Mouse (Mus musculus) small intestine, adult 2 months (tissue): Measurements from ENCODE around the gene Etfrf1. TPM values are rescaled to one million over a fixed set of nuclear protein-coding genes. Genes with fewer than 3 reads are reported as not detected.
A peak's percentile ranks its signal among the peaks of the same experiment; 100 is the strongest.

Experiments used
- H3K27ac ChIP-seq: fragments of 200-500 bp; 2 replicates; pipeline ENCODE4 v1.5.1; 2012; ENCODE audit warnings: low read depth, low read length, control low read depth, inconsistent platforms; ENCODE audit not compliant: insufficient read depth
- H3K27me3 ChIP-seq: fragments of 200-500 bp; 2 replicates; pipeline ENCODE4 v1.6.1; 2012; ENCODE audit warnings: mild to moderate bottlenecking, moderate library complexity, low read length, inconsistent platforms; ENCODE audit not compliant: control insufficient read depth, insufficient read depth
- H3K36me3 ChIP-seq: fragments of 200-500 bp; 2 replicates; pipeline ENCODE4 v1.6.1; 2012; ENCODE audit warnings: mild to moderate bottlenecking, low read length, control low read depth, inconsistent platforms; ENCODE audit not compliant: control insufficient read depth, insufficient read depth
- H3K4me1 ChIP-seq: fragments of 200-500 bp; 2 replicates; pipeline ENCODE4 v1.6.1; 2012; ENCODE audit warnings: low read length, inconsistent platforms, mixed read lengths; ENCODE audit not compliant: control insufficient read depth, insufficient read depth, insufficient read length
- H3K4me3 ChIP-seq: fragments of 200-500 bp; 2 replicates; pipeline ENCODE4 v1.5.1; 2012; ENCODE audit warnings: low read depth, mild to moderate bottlenecking, control low read depth, inconsistent platforms, low read length, moderate library complexity
- CTCF ChIP-seq: fragments of 200-500 bp; IDR thresholded peaks from 2 replicates; pipeline ENCODE4 v1.5.1; 2012; ENCODE audit warnings: low read depth, mild to moderate bottlenecking, control low read depth, inconsistent platforms, low read length, moderate library complexity, mixed read lengths; ENCODE audit not compliant: insufficient replicate concordance, insufficient read length; ENCODE audit errors: extremely low read depth
- POLR2A ChIP-seq: fragments of 200-500 bp; IDR thresholded peaks from 2 replicates; pipeline ENCODE4 v1.6.1; 2012; ENCODE audit warnings: low read depth, mild to moderate bottlenecking, control low read depth, inconsistent platforms, low read length, moderate library complexity
- WGBS: fragments of 180-500 bp; shearing (Covaris S2); methylation state at CpG from one replicate; pipeline ENCODE4 v1.1.7; 2018; 5-methylcytosine and 5-hydroxymethylcytosine counted together
- polyA plus RNA-seq: library from polyadenylated mRNA; depleted of rRNA; stranded (reverse); fragments of >200 nt; gene quantifications from 2 replicates; pipeline ENCODE4 v1.2.3, GENCODE M21; 2012

The Etfrf1 gene
- polyA plus RNA-seq, 1 experiment, result 0.79 TPM

DNA sequence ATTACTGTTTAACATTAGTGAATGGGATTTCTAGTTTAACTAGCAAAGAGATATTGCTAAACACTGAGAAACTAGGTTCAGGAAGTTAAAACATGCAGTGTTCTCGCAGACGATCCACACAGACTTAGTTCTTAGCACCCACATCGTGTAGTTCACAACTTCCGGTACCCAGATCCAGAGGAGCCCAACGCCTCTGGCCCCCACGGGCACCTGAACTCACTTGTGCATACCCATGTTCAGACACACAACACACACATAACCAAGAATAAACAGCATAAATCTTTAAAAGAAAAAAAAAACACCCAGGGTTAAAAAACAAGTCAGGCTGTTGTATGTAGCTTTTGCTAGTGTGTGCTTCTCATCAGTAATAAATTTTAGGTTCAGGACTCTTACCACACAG, 6.5 kb upstream of the Etfrf1 start:
- no peaks in the 10 kb centered on the region for H3K4me1 ChIP-seq
- WGBS, result 81% methylated on average over 6 of the region's 6 CpGs

DNA sequence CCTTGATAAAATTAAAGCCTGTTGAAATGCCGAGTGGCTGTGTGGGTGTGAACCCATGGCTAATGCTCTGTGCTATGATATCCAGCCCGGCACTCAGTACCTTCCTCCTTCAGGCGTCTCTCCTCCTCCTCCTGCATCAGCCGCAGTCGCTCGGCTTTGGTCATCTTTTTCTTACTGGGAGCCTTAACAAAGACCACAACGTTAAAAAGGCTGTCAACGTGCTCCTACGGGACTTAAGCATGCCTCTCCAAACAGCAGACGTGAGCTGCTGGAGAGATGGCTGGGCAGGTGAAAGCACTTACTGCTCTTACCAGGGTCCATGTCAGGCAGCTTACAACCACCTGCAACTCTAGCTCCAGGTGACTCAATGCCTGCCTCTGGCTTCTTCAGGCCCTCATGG, 5.8 kb upstream of the Etfrf1 start:
- no peak for TF ChIP-seq POLR2A
- TF ChIP-seq CTCF, result no peak
- no peak overlapping the region for H3K4me3 ChIP-seq
- no peak overlapping the region for H3K27ac ChIP-seq
- H3K27me3 ChIP-seq, result no peaks in the 10 kb centered on the region
- no peaks in the 10 kb centered on the region for H3K36me3 ChIP-seq
- no peaks in the 10 kb centered on the region for H3K4me1 ChIP-seq
- 81% methylated on average over 10 of the region's 10 CpGs for WGBS

More for the DNA sequence above, 6.5 kb upstream of the Etfrf1 start:
- Histone ChIP-seq H3K4me3 (no peak overlapping the region), H3K27ac (no peak overlapping the region), H3K27me3 (no peaks in the 10 kb centered on the region), H3K36me3 (no peaks in the 10 kb centered on the region)
- TF ChIP-seq POLR2A (no peak), CTCF (no peak)

DNA sequence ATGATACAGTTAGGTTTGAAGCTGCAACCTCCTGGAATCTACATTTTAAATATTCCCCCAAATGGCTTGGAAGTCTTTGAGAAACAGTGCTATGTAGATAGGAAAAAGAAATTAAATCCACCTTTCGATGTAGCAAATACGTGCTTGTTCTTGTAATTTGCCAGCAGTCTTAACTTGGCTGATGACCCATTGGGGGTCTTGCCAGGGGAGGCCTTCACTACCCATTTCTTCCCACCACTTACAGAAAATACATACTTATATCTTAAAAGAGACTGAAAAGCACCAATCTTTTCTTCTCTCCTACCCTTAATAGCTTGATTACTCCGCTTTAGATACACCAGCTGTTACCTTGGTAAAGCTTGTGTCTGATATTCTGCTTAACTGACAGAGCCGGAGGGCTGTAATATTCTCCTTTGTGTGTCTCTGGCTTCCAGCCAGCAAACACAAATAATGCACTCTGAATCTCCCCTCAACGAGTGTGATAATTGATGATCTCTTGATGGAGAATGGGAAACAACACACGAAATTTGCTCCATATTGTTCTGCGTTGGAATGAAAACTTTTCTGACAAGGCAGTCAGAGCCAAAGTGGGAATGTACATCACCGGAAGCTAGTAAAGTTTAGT, 766 bp upstream of the Etfrf1 start:
- TF ChIP-seq POLR2A, result no peak
- no peak for TF ChIP-seq CTCF
- 0 out of 2 replicates have a peak, but pooled peaks cover 3% of the 10 kb centered on the region for H3K36me3 ChIP-seq
- 25% methylated on average over 8 of the region's 8 CpGs for whole genome bisulfite sequencing
- no peak overlapping the region; the same call in 1 of the 2 replicates for H3K27ac ChIP-seq
- peaks cover 3% of the 10 kb centered on the region; the same call in 1 of the 2 replicates for H3K4me1 ChIP-seq
- no peaks in the 10 kb centered on the region for H3K27me3 ChIP-seq
- peak overlapping the region; percentile 63 for H3K4me3 ChIP-seq

DNA sequence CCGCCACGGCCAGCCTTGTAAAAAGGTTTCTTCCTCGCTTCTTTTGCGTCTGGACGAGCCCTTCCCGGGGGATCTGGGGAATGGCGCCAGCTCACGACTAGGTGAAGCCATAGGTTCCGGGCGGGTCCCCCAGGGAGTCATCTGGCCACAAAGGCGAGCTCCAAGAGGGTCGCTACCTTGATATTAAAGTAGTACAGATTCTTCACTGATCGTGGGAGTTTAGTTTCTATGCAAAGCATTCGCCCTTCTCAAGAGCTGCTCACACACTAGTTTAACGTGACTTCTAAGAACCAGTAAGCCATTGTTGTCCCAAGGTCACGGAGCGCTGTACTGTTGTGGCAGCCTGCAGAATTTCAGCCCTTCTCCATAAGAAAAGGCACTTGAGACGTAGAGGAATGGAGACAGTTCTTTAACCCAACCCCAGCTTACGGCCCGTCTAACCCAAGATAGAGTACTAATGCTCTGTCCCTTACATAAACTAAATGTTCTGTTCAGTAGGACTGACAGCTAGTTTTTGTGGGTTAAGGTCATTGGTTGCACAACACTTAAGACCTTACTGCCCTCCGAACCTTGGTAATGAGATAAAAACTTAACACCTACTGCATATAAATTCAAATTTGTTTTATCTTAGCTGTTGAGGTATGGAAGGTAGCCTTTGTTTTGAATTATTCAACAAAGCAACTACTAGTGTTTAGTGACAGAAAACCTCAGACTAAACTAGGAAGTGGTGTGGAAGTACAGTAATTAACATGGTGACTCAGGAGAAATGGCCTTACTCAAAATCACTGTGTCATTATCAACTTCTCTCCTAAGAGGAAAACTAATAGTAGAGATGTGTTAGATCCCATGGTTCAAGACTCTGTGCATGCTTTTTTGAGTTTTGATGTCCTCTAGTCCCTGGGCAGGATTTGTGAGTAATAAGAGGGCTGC, 707 bp downstream of the Etfrf1 start:
- Histone ChIP-seq H3K36me3 (peaks cover 10% of the 10 kb centered on the region), H3K4me3 (peak overlapping the region; percentile 77), H3K4me1 (peaks cover 3% of the 10 kb centered on the region; the same call in 1 of the 2 replicates), H3K27ac (peak overlapping the region; percentile 82), H3K27me3 (no peaks in the 10 kb centered on the region)
- no peak for TF ChIP-seq CTCF
- no peak for TF ChIP-seq POLR2A
- under 1% methylated on average over 21 of the region's 21 CpGs for WGBS

DNA sequence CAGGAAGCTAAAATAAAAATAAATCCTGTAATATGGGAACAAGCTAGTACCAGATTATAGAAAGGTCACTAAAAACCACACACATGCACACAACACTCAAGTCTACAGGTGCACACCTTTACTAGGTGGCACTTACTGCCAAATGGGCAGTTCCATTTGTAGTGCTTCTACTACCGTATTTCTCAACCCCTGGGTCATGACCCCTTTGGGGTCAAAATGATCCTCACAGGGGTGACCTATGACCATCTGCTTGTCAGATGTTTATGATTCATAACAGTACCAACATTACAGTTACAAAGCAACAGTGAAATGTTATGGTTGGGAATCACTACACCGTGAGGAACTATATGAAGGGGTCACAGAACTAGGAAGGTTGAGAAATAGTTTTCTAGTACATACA, 3.0 kb downstream of the Etfrf1 start:
- 88% methylated on average over 2 of the region's 2 CpGs for WGBS
- TF ChIP-seq CTCF (no peak), POLR2A (no peak)
- Histone ChIP-seq H3K36me3 (peaks cover 20% of the 10 kb centered on the region), H3K4me1 (peaks cover 3% of the 10 kb centered on the region; the same call in 1 of the 2 replicates), H3K4me3 (no peak overlapping the region), H3K27ac (no peak overlapping the region), H3K27me3 (no peaks in the 10 kb centered on the region)

DNA sequence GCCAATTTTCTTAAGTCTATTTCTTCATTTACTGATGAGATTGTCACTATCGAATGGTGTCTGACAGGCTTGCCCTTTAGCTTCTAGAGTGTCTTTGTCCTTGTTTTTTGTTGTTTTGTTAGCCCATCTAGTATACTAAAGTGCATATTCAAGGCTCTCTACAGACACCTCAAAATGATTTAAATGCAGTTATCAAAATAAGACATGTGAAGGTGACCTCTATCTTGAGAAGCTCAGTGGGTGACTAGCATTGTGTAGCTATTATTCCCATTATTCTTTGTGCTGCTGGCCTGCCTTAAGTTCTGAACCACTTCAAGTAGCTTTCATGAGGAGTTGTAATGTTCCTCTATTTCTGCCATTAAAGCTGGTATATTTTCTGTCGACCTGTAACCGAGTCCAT, 4.9 kb downstream of the Etfrf1 start:
- Histone ChIP-seq H3K36me3 (peaks cover 29% of the 10 kb centered on the region), H3K27me3 (no peaks in the 10 kb centered on the region), H3K4me3 (no peak overlapping the region), H3K4me1 (peaks cover 3% of the 10 kb centered on the region; the same call in 1 of the 2 replicates), H3K27ac (no peak overlapping the region)
- WGBS, result 86% methylated on average over 3 of the region's 3 CpGs
- TF ChIP-seq POLR2A, result no peak
- no peak for TF ChIP-seq CTCF

DNA sequence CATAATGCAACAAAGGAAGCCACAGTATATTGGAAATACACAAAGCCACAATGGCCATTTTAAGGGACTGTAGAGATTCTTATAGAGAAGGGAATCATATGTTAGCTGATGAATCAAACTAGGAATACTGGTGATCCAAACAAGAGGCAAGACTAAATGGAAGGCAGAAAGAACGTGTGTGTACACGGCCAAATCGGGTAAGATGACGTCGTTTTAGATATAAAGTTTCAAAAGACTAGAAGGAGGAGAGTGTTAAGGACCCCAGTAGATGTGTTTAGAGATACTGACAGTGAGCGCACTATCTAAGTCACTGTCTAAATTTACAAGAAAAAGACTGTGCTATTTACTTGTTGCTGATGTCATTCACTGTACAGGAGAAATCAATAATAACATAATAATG, 13.3 kb downstream of the Etfrf1 start:
- WGBS, result 96% methylated on average over 6 of the region's 6 CpGs
- TF ChIP-seq POLR2A (no peak), CTCF (no peak)
- H3K27ac ChIP-seq, result no peak overlapping the region
- no peaks in the 10 kb centered on the region for H3K4me1 ChIP-seq
- H3K36me3 ChIP-seq, result peaks cover 28% of the 10 kb centered on the region
- no peak overlapping the region for H3K4me3 ChIP-seq
- H3K27me3 ChIP-seq, result no peaks in the 10 kb centered on the region

DNA sequence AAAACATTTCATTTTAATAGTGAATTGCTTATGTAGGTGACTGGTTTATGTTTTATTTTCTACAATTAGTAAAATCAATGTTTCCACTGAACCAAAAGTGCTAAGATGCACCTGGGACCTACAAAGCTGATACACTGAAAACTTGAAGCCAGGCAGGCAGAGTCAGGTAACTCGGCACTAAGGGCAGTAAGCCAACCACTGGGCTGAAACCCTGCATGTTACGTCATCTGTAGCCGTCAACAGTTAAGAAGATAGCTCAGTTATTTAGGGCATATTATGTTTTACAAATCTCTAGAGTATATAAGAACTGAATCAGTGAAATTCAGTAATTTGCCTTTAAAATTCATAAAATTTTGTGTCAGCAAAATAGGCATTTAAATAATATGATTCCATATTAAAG, 15.4 kb downstream of the Etfrf1 start:
- H3K27ac ChIP-seq, result no peak overlapping the region
- no peak overlapping the region for H3K4me3 ChIP-seq
- 82% methylated on average over 3 of the region's 3 CpGs for WGBS
- no peak for TF ChIP-seq POLR2A
- no peak for TF ChIP-seq CTCF
- H3K4me1 ChIP-seq, result no peaks in the 10 kb centered on the region
- no peaks in the 10 kb centered on the region for H3K27me3 ChIP-seq
- peaks cover 25% of the 10 kb centered on the region for H3K36me3 ChIP-seq
